Mouse (Mus musculus) retina, adult 2 months (tissue): Measurements from ENCODE around the gene Nfib.

Experiments
- DNase-seq: peaks from one replicate; pipeline ENCODE4 v3.0.0-alpha.2; 2012; ENCODE audit warnings: low read depth, low spot score

Nfib gene

GRCm38 (mm10) chr4:82502012-82502411, 203.5 kb downstream of the Nfib start:
- no peak for DNase-seq

- DNase-seq: no peak
Measured at GRCm38 (mm10) chr4:82500578-82501098, 204.9 kb downstream of the Nfib start.

GRCm38 (mm10) chr4:82499725-82500577, 205.6 kb downstream of the Nfib start:
- DNase-seq: no peak

GRCm38 (mm10) chr4:82499238-82499637, 206.3 kb downstream of the Nfib start:
- DNase-seq: no peak

- no peak for DNase-seq
Measured at GRCm38 (mm10) chr4:82497671-82498631, 207.6 kb downstream of the Nfib start.

- no peak for DNase-seq
Measured at GRCm38 (mm10) chr4:82497141-82497566, 208.4 kb downstream of the Nfib start.

GRCm38 (mm10) chr4:82496383-82496782, 209.2 kb downstream of the Nfib start:
- DNase-seq: no peak

- DNase-seq: no peak
Measured at GRCm38 (mm10) chr4:82495605-82496004, 209.9 kb downstream of the Nfib start.

GRCm38 (mm10) chr4:82494829-82495228, 210.7 kb downstream of the Nfib start:
- DNase-seq: no peak

GRCm38 (mm10) chr4:82494424-82494823, 211.1 kb downstream of the Nfib start:
- no peak for DNase-seq

GRCm38 (mm10) chr4:82493865-82494264, 211.7 kb downstream of the Nfib start:
- DNase-seq: no peak

- DNase-seq: no peak
Measured at GRCm38 (mm10) chr4:82493363-82493762, 212.2 kb downstream of the Nfib start.

- DNase-seq: no peak
Measured at GRCm38 (mm10) chr4:82492737-82493136, 212.8 kb downstream of the Nfib start.

GRCm38 (mm10) chr4:82489939-82490338, 215.6 kb downstream of the Nfib start:
- DNase-seq: no peak

GRCm38 (mm10) chr4:82485910-82486309, 219.6 kb downstream of the Nfib start:
- no peak for DNase-seq

- no peak for DNase-seq
Measured at GRCm38 (mm10) chr4:82483871-82484270, 221.7 kb downstream of the Nfib start.

GRCm38 (mm10) chr4:82483298-82483697, 222.3 kb downstream of the Nfib start:
- no peak for DNase-seq

GRCm38 (mm10) chr4:82480635-82481034, 224.9 kb downstream of the Nfib start:
- DNase-seq: no peak

- DNase-seq: no peak
Measured at GRCm38 (mm10) chr4:82479394-82479793, 226.2 kb downstream of the Nfib start.

- no peak for DNase-seq
Measured at GRCm38 (mm10) chr4:82477742-82478141, 227.8 kb downstream of the Nfib start.

GRCm38 (mm10) chr4:82476411-82476810, 229.1 kb downstream of the Nfib start:
- DNase-seq: no peak

- no peak for DNase-seq
Measured at GRCm38 (mm10) chr4:82474334-82474733, 231.2 kb downstream of the Nfib start.
